Mouse (Mus musculus) embryonic facial prominence, embryonic 11.5 days (tissue): ENCODE measurements around the gene Gm10837. TPM values are rescaled to one million over a fixed set of nuclear protein-coding genes. Genes with fewer than 3 reads are reported as not detected.

Source experiments
- ATAC-seq: fragments of 200-750 bp; cut with Nextera tagmentation; replicated peaks from 2 replicates; pipeline ENCODE4 v1.8.0; 2017; ENCODE audit warnings: low read depth; ENCODE audit not compliant: insufficient number of reproducible peaks, low FRiP score, low TSS enrichment
- DNase-seq: peaks from one replicate; pipeline ENCODE4 v3.0.0-alpha.2; 2015; ENCODE audit warnings: low spot score
- H3K27ac ChIP-seq: fragments of 300-500 bp; sonication (generic); replicated peaks from 2 replicates; pipeline ENCODE4 v1.5.1; 2014; ENCODE audit warnings: mild to moderate bottlenecking, low read depth, low read length, control low read depth
- H3K27me3 ChIP-seq: fragments of 300-500 bp; sonication (generic); 2 replicates; pipeline ENCODE4 v1.6.1; 2014; ENCODE audit warnings: mild to moderate bottlenecking, low read length, moderate library complexity, mixed read lengths; ENCODE audit not compliant: control insufficient read depth, insufficient read depth
- H3K36me3 ChIP-seq: fragments of 300-500 bp; sonication (generic); replicated peaks from 2 replicates; pipeline ENCODE4 v1.6.1; 2014; ENCODE audit warnings: low read depth, mild to moderate bottlenecking, low read length, moderate library complexity, mixed read lengths; ENCODE audit not compliant: control insufficient read depth, insufficient read depth
- H3K4me1 ChIP-seq: fragments of 300-500 bp; sonication (generic); 2 replicates; pipeline ENCODE4 v1.6.1; 2014; ENCODE audit warnings: low read length, mixed read lengths; ENCODE audit not compliant: control insufficient read depth, insufficient read depth
- H3K4me2 ChIP-seq: fragments of 300-500 bp; sonication (generic); 2 replicates; pipeline ENCODE4 v1.6.1; 2014; ENCODE audit warnings: low read depth, mild to moderate bottlenecking, control low read depth, low read length, moderate library complexity
- H3K4me3 ChIP-seq: fragments of 300-500 bp; sonication (generic); 2 replicates; pipeline ENCODE4 v1.5.1; 2014; ENCODE audit warnings: low read depth, low read length, control low read depth
- H3K9ac ChIP-seq: fragments of 300-500 bp; sonication (generic); replicated peaks from 2 replicates; pipeline ENCODE4 v1.6.1; 2014; ENCODE audit warnings: mild to moderate bottlenecking, control low read depth, low read length
- H3K9me3 ChIP-seq: fragments of 300-500 bp; sonication (generic); replicated peaks from 2 replicates; pipeline ENCODE4 v1.6.1; 2016; ENCODE audit warnings: mild to moderate bottlenecking, low read length, inconsistent platforms, mixed read lengths; ENCODE audit not compliant: control insufficient read depth
- WGBS: fragments of 180-500 bp; shearing (Covaris S2); extraction: QIAGEN DNeasy Blood & Tissue Kit; methylation state at CpG from one replicate; pipeline ENCODE4 v1.1.7; 2014; 5-methylcytosine and 5-hydroxymethylcytosine counted together
- polyA plus RNA-seq: library from polyadenylated mRNA; unstranded; fragments of >200 nt; fragmentation: Nextera tagmentation; extraction: Ambion mirVana; gene quantifications from 2 replicates; pipeline ENCODE4 v1.2.1, GENCODE M21; 2014

Gm10837 gene
- polyA plus RNA-seq, 1 experiment from 2014 or later: not detected

- Histone ChIP-seq H3K4me3 (no peak overlapping the region), H3K36me3 (no peaks in the 10 kb centered on the region), H3K4me1 (no peaks in the 10 kb centered on the region), H3K27ac (no peak overlapping the region), H3K9ac (no peak overlapping the region), H3K4me2 (no peak overlapping the region; the same call in 1 of the 2 replicates), H3K9me3 (no peaks in the 10 kb centered on the region), H3K27me3 (peaks cover 49% of the 10 kb centered on the region)
- ATAC-seq: no peak
- peak; percentile 13 for DNase-seq
- 1% methylated on average over 24 of the region's 24 CpGs for WGBS
Observed at GRCm38 (mm10) chr14:122484844-122485551, 5.4 kb upstream of the Gm10837 start.

GRCm38 (mm10) chr14:122485635-122486181 lies 4.7 kb upstream of the Gm10837 start:
- no peak overlapping the region for H3K27ac ChIP-seq
- ATAC-seq: no peak

DNA sequence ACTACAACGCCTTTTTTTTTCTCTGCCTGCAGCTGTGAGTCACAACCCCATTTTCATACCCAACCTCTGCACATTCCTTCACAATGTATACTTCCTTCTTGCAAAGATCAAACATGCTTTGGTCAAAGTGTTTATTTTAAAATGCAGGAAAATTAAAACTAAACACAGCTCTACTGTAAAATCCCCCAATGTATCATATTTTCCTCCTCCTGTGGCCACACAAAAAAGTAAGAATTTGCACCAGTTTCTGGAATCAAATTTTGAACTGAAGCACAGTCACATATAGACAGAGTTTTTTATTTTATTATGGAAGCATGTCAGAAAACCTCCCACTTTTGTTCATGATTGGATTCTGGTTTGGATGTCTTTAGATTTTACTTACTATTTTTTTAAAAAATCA lies 3.8 kb upstream of the Gm10837 start:
- Histone ChIP-seq H3K4me2 (no peak overlapping the region), H3K36me3 (no peaks in the 10 kb centered on the region), H3K4me1 (peaks cover 4% of the 10 kb centered on the region), H3K27me3 (peaks cover 48% of the 10 kb centered on the region), H3K9me3 (no peaks in the 10 kb centered on the region), H3K9ac (no peak overlapping the region), H3K4me3 (no peak overlapping the region), H3K27ac (no peak overlapping the region)
- DNase-seq: no peak
- ATAC-seq: no peak
- 11% methylated on average over 1 of the region's 1 CpGs for WGBS

More at GRCm38 (mm10) chr14:122485635-122486181, 4.7 kb upstream of the Gm10837 start:
- peaks cover 50% of the 10 kb centered on the region for H3K27me3 ChIP-seq
- H3K9ac ChIP-seq: no peak overlapping the region
- H3K9me3 ChIP-seq: no peaks in the 10 kb centered on the region
- WGBS: 1% methylated on average over 12 of the region's 12 CpGs
- H3K36me3 ChIP-seq: no peaks in the 10 kb centered on the region
- no peak overlapping the region for H3K4me2 ChIP-seq
- no peak overlapping the region for H3K4me3 ChIP-seq
- peaks cover 2% of the 10 kb centered on the region for H3K4me1 ChIP-seq
- DNase-seq: peak; percentile 33

DNA sequence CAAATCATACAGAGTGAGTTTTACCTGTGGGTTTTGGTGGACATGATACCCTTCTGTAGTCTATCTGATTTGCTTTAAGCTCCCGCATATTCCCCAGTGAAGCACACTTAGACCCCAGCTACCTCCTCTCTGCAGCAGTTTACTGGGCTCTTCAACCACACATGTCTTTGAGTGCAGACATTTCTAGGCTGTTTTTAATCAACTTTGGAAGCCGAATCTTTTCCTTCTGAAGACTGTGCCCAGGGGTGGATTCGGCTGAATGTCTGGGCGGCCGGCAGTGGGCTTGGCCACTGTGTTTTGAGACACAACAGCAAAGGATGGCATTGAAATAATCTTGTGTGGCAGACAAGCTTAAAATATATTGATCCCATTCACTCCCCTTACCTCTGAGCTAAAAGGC lies 3.0 kb upstream of the Gm10837 start:
- no peak for ATAC-seq
- Histone ChIP-seq H3K4me3 (no peak overlapping the region), H3K27me3 (peaks cover 42% of the 10 kb centered on the region)

GRCm38 (mm10) chr14:122489041-122489440 lies 1.3 kb upstream of the Gm10837 start:
- H3K4me3 ChIP-seq: no peak overlapping the region
- no peaks in the 10 kb centered on the region for H3K36me3 ChIP-seq
- H3K27ac ChIP-seq: no peak overlapping the region
- no peaks in the 10 kb centered on the region for H3K9me3 ChIP-seq
- no peak for ATAC-seq
- no peak overlapping the region for H3K4me2 ChIP-seq
- peak; percentile 39 for DNase-seq
- H3K9ac ChIP-seq: no peak overlapping the region
- peaks cover 28% of the 10 kb centered on the region for H3K27me3 ChIP-seq
- H3K4me1 ChIP-seq: peaks cover 4% of the 10 kb centered on the region
- under 1% methylated on average over 5 of the region's 5 CpGs for WGBS

More for the DNA sequence above, 3.0 kb upstream of the Gm10837 start:
- WGBS: under 1% methylated on average over 5 of the region's 5 CpGs
- H3K36me3 ChIP-seq: no peaks in the 10 kb centered on the region
- DNase-seq: peak; percentile 62
- no peak overlapping the region for H3K27ac ChIP-seq
- no peak overlapping the region for H3K4me2 ChIP-seq
- no peaks in the 10 kb centered on the region for H3K9me3 ChIP-seq
- no peak overlapping the region for H3K9ac ChIP-seq
- peaks cover 4% of the 10 kb centered on the region for H3K4me1 ChIP-seq

GRCm38 (mm10) chr14:122489686-122490414 lies 536 bp upstream of the Gm10837 start:
- Histone ChIP-seq H3K9ac (no peak overlapping the region), H3K27ac (no peak overlapping the region), H3K9me3 (no peaks in the 10 kb centered on the region), H3K4me1 (peaks cover 4% of the 10 kb centered on the region), H3K27me3 (peaks cover 20% of the 10 kb centered on the region), H3K4me2 (no peak overlapping the region), H3K4me3 (no peak overlapping the region; the same call in 1 of the 2 replicates), H3K36me3 (no peaks in the 10 kb centered on the region)
- DNase-seq: peak; percentile 49
- WGBS: 3% methylated on average over 12 of the region's 12 CpGs
- ATAC-seq: no peak

DNA sequence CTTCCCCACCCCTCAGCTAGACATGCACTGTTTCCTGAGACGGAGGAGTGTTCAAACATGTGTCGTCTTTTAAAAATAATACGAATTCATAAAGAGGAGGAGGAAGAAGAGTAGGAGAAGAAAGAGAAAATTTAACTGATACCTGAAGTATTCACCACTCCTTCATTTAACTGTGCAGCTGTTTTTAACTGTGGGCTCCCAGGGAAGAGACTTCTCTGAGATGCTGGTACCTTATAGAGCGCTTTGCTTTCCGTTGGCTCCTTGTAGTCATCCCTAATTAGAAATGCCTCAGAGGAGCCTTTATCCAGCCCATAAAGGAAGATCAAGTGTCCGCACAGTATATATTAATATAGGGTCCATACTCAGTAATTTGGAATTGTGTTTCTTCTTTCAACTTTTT lies 1.1 kb downstream of the Gm10837 start:
- Histone ChIP-seq H3K36me3 (no peaks in the 10 kb centered on the region), H3K4me1 (peaks cover 4% of the 10 kb centered on the region), H3K4me2 (no peak overlapping the region), H3K4me3 (no peak overlapping the region), H3K27me3 (peaks cover 15% of the 10 kb centered on the region), H3K9me3 (no peaks in the 10 kb centered on the region), H3K9ac (no peak overlapping the region), H3K27ac (no peak overlapping the region)
- DNase-seq (no peak), ATAC-seq (no peak)
- 53% methylated on average over 6 of the region's 6 CpGs for WGBS

GRCm38 (mm10) chr14:122492015-122492414 lies 1.6 kb downstream of the Gm10837 start:
- DNase-seq: no peak
- Histone ChIP-seq H3K9me3 (no peaks in the 10 kb centered on the region), H3K27me3 (peaks cover 15% of the 10 kb centered on the region), H3K9ac (no peak overlapping the region), H3K4me2 (no peak overlapping the region), H3K27ac (no peak overlapping the region), H3K4me1 (peaks cover 4% of the 10 kb centered on the region), H3K4me3 (no peak overlapping the region), H3K36me3 (no peaks in the 10 kb centered on the region)
- no peak for ATAC-seq
- 59% methylated on average over 1 of the region's 1 CpGs for WGBS
